Mouse (Mus musculus): Measurements from ENCODE around the gene Ptprh. TPM values are rescaled to one million over a fixed set of nuclear protein-coding genes. Genes with fewer than 3 reads are reported as not detected.

Ptprh gene
- polyA plus RNA-seq (2016; fragmentation: Nextera tagmentation; extraction: Ambion mirVana): not detected in 2 replicates

DNA sequence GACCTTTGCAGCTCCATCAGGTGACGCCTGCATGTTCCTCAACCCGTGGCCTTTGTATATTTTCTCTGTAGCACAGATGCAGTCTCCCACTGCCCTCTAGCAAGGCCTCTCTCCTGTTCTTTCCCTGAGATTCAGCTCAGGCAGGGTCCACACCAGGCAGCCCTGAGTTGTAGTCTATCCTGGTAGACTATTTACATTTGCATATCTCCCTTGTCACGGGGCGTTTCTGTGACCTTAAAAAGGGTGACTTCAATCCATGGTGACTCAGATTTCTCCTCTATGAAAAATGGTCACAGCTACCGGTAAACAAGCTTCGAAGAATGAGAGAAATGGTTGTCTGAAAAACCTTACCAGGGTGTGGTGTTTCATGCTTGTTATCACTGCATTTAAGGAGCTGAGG lies at the start of gene Ptprh:
TSS of gene Ptprh (minus strand) at position 169 of the 400 bp plus-strand sequence.
- H3K4me1 ChIP-seq: no peaks in the 10 kb centered on the region
- no peak within 1 kb of the TSS for H3K4me2 ChIP-seq (replicated peaks)
- H3K36me3 ChIP-seq: no peaks in the 10 kb centered on the region
- no peak within 1 kb of the TSS for H3K9ac ChIP-seq
- no peak within 1 kb of the TSS for H3K27ac ChIP-seq
- WGBS: 79% methylated on average over 6 of the region's 6 CpGs
- H3K27me3 ChIP-seq: no peaks in the 10 kb centered on the region
- H3K9me3 ChIP-seq: no peaks in the 10 kb centered on the region
- no peak within 1 kb of the TSS for H3K4me3 ChIP-seq
- ATAC-seq (ENCODE audit: insufficient number of reproducible peaks, insufficient read depth, low FRiP score, low TSS enrichment): no peak

DNA sequence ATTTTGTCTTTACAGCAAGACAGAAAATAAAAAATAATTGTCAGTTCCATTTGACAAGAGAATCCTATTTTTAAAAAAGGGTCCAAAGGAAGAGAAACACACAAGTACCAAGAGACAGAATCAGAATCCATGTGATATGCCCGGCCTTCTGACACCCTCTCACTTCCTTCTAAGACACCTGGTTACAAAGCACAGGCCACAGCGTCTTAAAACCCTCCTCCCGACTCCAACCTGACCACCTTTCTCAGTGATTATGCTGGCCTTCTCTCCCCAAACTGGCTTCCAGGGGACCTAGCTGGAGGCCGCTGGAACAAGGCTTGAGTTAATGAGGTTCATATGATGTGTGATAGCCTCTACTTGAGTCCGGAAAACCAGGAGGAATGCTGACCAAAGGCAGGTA lies 49.5 kb upstream of the Ptprh start:
- no peak for ATAC-seq (ENCODE audit: insufficient number of reproducible peaks, insufficient read depth, low FRiP score, low TSS enrichment)
- Histone ChIP-seq H3K4me2 (replicated peaks) (no peak overlapping the region), H3K27me3 (no peaks in the 10 kb centered on the region), H3K4me1 (peaks cover 22% of the 10 kb centered on the region), H3K36me3 (peaks cover 11% of the 10 kb centered on the region; the same call in 1 of the 2 replicates), H3K4me3 (no peak overlapping the region), H3K9me3 (no peaks in the 10 kb centered on the region), H3K27ac (no peak overlapping the region), H3K9ac (no peak overlapping the region)
- 70% methylated on average over 5 of the region's 5 CpGs for WGBS

DNA sequence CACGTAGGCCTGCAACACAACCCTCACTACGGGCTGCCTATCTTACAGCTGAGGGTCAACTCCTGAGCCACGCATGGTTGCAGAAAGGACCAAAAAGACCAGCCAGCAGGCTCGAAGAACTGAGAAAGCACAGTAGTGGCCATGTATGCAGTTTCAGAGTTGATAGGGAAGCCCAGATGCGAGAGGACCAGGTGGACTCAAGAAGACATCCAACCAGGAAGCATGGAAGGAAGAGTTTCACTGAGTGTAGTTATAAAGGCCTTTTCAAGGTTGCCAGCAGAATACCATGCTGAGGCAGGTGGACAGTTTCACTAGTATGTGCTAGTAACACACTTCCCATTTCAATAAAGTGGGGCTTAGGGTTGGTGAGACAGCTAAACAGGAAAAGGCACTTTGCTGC lies 48.9 kb upstream of the Ptprh start:
- H3K9ac ChIP-seq: no peak overlapping the region
- H3K9me3 ChIP-seq: no peaks in the 10 kb centered on the region
- ATAC-seq (ENCODE audit: insufficient number of reproducible peaks, insufficient read depth, low FRiP score, low TSS enrichment): no peak
- no peak overlapping the region for H3K4me3 ChIP-seq
- H3K27me3 ChIP-seq: no peaks in the 10 kb centered on the region
- peaks cover 20% of the 10 kb centered on the region for H3K4me1 ChIP-seq
- H3K36me3 ChIP-seq: peaks cover 11% of the 10 kb centered on the region; the same call in 1 of the 2 replicates
- H3K4me2 ChIP-seq (replicated peaks): no peak overlapping the region
- WGBS: 92% methylated on average over 5 of the region's 5 CpGs
- no peak overlapping the region for H3K27ac ChIP-seq

DNA sequence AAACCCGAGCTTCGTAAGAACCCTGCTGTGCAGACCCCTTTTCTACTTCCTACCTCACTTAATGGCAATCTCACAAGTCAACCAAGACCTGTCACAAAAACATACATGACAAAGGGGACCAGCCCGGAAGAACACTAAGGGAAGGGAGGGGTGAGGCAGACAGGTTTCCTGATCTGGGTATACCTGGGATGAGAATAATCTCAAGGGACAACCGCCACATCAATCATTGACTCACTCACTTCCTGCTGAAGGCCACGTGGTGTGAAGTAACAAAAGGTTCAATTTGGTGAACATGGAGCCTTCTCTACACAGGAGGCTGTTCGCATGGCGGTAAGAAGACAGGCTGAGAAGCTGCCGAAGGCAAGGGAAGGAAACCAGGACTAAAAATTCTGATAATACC lies 47.7 kb upstream of the Ptprh start:
- Histone ChIP-seq H3K4me2 (replicated peaks) (no peak overlapping the region), H3K9me3 (no peaks in the 10 kb centered on the region), H3K9ac (no peak overlapping the region), H3K36me3 (peaks cover 15% of the 10 kb centered on the region), H3K27me3 (no peaks in the 10 kb centered on the region), H3K4me3 (no peak overlapping the region), H3K27ac (no peak overlapping the region), H3K4me1 (peaks cover 9% of the 10 kb centered on the region)
- WGBS: 82% methylated on average over 8 of the region's 8 CpGs
- ATAC-seq (ENCODE audit: insufficient number of reproducible peaks, insufficient read depth, low FRiP score, low TSS enrichment): no peak

DNA sequence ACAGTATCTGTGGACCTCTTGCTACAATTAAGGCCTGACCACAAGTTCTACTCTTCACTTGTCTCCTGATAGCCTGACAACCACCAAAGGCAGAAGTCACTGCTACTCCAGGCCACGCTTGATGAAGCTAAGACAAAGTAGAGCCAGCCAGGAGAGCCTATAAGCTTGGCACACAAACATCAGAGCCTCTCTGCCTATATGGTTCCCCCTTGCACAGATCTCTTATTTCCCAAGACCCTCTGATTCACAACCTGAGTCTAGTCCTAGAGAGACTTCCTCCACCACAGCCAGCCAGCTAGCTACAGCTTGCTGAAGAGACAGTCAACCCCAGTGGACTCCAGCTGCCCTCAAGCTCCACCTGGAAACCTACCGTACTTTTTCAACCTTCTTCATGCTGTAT lies 44.2 kb upstream of the Ptprh start:
- no peak overlapping the region for H3K9ac ChIP-seq
- H3K4me2 ChIP-seq (replicated peaks): no peak overlapping the region
- 89% methylated on average over 2 of the region's 2 CpGs for WGBS
- H3K36me3 ChIP-seq: peaks cover 46% of the 10 kb centered on the region
- H3K27me3 ChIP-seq: no peaks in the 10 kb centered on the region
- no peak for ATAC-seq (ENCODE audit: insufficient number of reproducible peaks, insufficient read depth, low FRiP score, low TSS enrichment)
- no peak overlapping the region for H3K27ac ChIP-seq
- no peak overlapping the region for H3K4me3 ChIP-seq
- no peaks in the 10 kb centered on the region for H3K9me3 ChIP-seq
- no peaks in the 10 kb centered on the region for H3K4me1 ChIP-seq

DNA sequence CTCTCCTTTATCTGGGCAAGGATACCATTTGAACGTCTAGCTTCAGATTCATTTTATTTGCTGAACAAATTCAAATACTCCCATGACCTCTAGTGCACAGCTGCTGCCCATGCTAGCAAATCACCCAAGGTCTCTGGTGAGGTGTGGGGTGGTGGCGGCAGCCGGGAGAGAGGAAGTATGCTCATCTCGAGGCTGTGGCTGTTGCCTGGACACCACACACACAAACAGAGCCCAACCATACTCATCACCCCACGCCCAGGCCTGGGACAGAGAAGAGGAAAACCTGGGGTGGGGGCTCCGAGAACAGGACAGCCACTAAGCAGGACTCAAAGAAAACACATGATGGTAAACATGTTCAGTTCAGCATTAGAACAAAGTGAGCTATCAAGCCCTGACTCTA lies 43.5 kb upstream of the Ptprh start:
- no peaks in the 10 kb centered on the region for H3K4me1 ChIP-seq
- H3K36me3 ChIP-seq: peaks cover 46% of the 10 kb centered on the region
- no peak overlapping the region for H3K27ac ChIP-seq
- WGBS: 73% methylated on average over 6 of the region's 6 CpGs
- no peaks in the 10 kb centered on the region for H3K9me3 ChIP-seq
- no peak for ATAC-seq (ENCODE audit: insufficient number of reproducible peaks, insufficient read depth, low FRiP score, low TSS enrichment)
- H3K4me3 ChIP-seq: no peak overlapping the region
- no peak overlapping the region for H3K9ac ChIP-seq
- no peak overlapping the region for H3K4me2 ChIP-seq (replicated peaks)
- no peaks in the 10 kb centered on the region for H3K27me3 ChIP-seq

DNA sequence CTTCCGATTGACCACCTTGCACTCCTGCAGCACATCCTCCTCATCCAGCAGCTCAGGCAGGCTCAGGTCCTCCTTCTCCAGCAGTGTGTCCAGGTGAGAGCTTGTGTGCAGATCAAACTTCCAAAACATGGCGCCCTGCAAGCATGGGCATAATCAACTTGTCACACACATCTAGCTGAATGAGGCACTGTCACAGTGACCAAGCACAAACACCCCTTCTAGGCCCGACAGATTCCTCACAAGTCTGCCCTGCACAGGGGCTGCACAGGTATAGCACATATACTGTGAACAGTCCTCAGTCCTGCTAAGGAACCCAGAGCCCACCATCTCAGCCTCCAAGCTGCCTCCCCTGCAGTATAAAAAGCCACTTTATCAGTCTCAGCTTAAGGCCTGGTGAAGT lies 43.0 kb upstream of the Ptprh start:
- Histone ChIP-seq H3K4me2 (replicated peaks) (no peak overlapping the region), H3K4me1 (no peaks in the 10 kb centered on the region), H3K36me3 (peaks cover 50% of the 10 kb centered on the region), H3K27me3 (no peaks in the 10 kb centered on the region), H3K27ac (no peak overlapping the region), H3K9me3 (no peaks in the 10 kb centered on the region), H3K9ac (no peak overlapping the region), H3K4me3 (no peak overlapping the region)
- no peak for ATAC-seq (ENCODE audit: insufficient number of reproducible peaks, insufficient read depth, low FRiP score, low TSS enrichment)
- 81% methylated on average over 3 of the region's 3 CpGs for WGBS

DNA sequence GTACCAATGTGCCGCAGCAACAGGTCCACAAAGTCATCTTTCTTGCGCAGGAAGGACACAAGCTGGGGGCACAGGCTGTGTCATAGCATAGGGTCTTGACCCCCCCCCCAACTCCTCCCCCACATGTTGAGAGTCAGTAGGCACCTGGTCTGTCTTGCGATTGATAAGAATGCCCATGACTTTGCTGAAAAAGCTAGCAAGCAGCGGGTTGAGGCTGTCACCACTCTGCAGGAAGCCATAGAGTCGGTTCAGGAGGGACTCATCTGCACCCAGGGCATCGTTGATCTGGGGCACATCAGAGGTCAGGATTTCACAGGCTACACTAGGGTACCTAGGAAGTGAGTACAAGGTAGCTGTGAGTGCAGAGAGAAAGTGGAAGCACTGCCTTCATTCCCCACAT lies 39.4 kb upstream of the Ptprh start:
- H3K36me3 ChIP-seq: peaks cover 80% of the 10 kb centered on the region

GRCm38 (mm10) chr7:4641956-4642355 lies 38.1 kb upstream of the Ptprh start:
- Histone ChIP-seq H3K4me2 (replicated peaks) (no peak overlapping the region), H3K36me3 (peaks cover 79% of the 10 kb centered on the region), H3K4me1 (no peaks in the 10 kb centered on the region), H3K4me3 (no peak overlapping the region), H3K27ac (no peak overlapping the region), H3K9me3 (no peaks in the 10 kb centered on the region), H3K9ac (no peak overlapping the region), H3K27me3 (no peaks in the 10 kb centered on the region)
- ATAC-seq (ENCODE audit: insufficient number of reproducible peaks, insufficient read depth, low FRiP score, low TSS enrichment): no peak
- WGBS: 87% methylated on average over 7 of the region's 7 CpGs

More for the DNA sequence above, 39.4 kb upstream of the Ptprh start:
- Histone ChIP-seq H3K4me3 (no peak overlapping the region), H3K4me2 (replicated peaks) (no peak overlapping the region), H3K9ac (no peak overlapping the region), H3K27me3 (no peaks in the 10 kb centered on the region), H3K9me3 (no peaks in the 10 kb centered on the region), H3K27ac (no peak overlapping the region), H3K4me1 (no peaks in the 10 kb centered on the region)
- WGBS: 96% methylated on average over 6 of the region's 6 CpGs
- no peak for ATAC-seq (ENCODE audit: insufficient number of reproducible peaks, insufficient read depth, low FRiP score, low TSS enrichment)

DNA sequence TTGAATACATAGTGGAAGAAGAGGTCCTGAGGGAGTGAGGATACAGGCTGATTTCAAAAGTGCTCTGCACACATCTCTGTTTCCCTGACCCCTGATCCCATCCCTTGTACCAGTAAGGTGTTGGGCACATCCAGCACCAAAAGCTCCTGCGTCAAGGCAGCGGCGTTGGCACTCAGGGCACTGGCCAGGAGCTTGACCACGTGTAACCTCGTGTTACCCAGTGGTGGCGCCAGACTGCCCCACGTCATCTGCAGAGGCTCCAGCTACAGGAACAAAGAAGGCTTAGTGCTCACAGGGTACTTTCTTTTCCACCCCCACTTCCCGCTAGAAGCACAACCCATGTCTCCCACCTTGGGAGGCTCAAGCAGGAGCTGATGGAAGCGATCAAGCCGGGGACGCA lies 37.3 kb upstream of the Ptprh start:
- Histone ChIP-seq H3K9ac (no peak overlapping the region), H3K9me3 (no peaks in the 10 kb centered on the region), H3K27me3 (no peaks in the 10 kb centered on the region), H3K4me2 (replicated peaks) (no peak overlapping the region), H3K4me1 (no peaks in the 10 kb centered on the region), H3K27ac (no peak overlapping the region), H3K4me3 (no peak overlapping the region), H3K36me3 (peaks cover 81% of the 10 kb centered on the region)
- WGBS: 82% methylated on average over 11 of the region's 11 CpGs
- no peak for ATAC-seq (ENCODE audit: insufficient number of reproducible peaks, insufficient read depth, low FRiP score, low TSS enrichment)

GRCm38 (mm10) chr7:4636179-4636578 lies 32.3 kb upstream of the Ptprh start:
- H3K4me3 ChIP-seq: no peak overlapping the region
- ATAC-seq (ENCODE audit: insufficient number of reproducible peaks, insufficient read depth, low FRiP score, low TSS enrichment): no peak

GRCm38 (mm10) chr7:4631031-4631430 lies 27.2 kb upstream of the Ptprh start, which contains the start of gene Tmem86b:
Gene Tmem86b, minus strand, starts transcription at chr7:4631422.
- H3K9ac ChIP-seq: no peak within 1 kb of the TSS
- H3K4me2 ChIP-seq (replicated peaks): no peak within 1 kb of the TSS
- H3K4me3 ChIP-seq: no peak within 1 kb of the TSS
- peaks cover 69% of the 10 kb centered on the region for H3K36me3 ChIP-seq
- no peaks in the 10 kb centered on the region for H3K4me1 ChIP-seq
- WGBS: 92% methylated on average over 4 of the region's 4 CpGs
- no peak within 1 kb of the TSS for H3K27ac ChIP-seq
- no peak; the same call in 1 of the 2 replicates for ATAC-seq (ENCODE audit: insufficient number of reproducible peaks, insufficient read depth, low FRiP score, low TSS enrichment)
- H3K9me3 ChIP-seq: no peaks in the 10 kb centered on the region
- H3K27me3 ChIP-seq: no peaks in the 10 kb centered on the region

More at GRCm38 (mm10) chr7:4636179-4636578, 32.3 kb upstream of the Ptprh start:
- H3K27ac ChIP-seq: no peak overlapping the region
- H3K36me3 ChIP-seq: peaks cover 80% of the 10 kb centered on the region
- H3K27me3 ChIP-seq: no peaks in the 10 kb centered on the region
- no peaks in the 10 kb centered on the region for H3K4me1 ChIP-seq
- no peak overlapping the region for H3K9ac ChIP-seq
- no peaks in the 10 kb centered on the region for H3K9me3 ChIP-seq
- 88% methylated on average over 4 of the region's 4 CpGs for WGBS
- no peak overlapping the region for H3K4me2 ChIP-seq (replicated peaks)

DNA sequence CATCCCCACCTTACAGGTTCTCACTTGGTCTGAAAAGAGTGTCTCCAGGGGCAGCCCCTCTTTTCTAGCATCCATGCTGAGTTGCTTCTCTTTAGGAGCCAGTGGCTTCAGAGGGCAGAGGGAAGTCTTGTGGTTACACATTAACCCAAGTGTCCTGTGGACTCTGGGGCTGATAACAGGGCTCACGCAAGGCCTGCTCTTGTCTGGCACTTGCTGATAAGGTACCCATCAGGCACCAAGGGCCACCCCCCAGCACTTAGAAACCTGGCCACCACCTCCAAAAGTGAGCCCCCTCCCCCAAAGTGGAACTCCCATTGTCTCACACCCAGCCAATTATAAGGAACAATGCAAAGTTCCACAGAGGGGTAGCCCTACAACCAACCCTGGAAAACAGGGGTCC lies 26.4 kb upstream of the Ptprh start:
- 95% methylated on average over 1 of the region's 1 CpGs for WGBS
- no peaks in the 10 kb centered on the region for H3K9me3 ChIP-seq

More for the DNA sequence above, 26.4 kb upstream of the Ptprh start:
- H3K27ac ChIP-seq: no peak overlapping the region
- no peak overlapping the region for H3K9ac ChIP-seq
- no peak overlapping the region for H3K4me2 ChIP-seq (replicated peaks)
- H3K4me3 ChIP-seq: no peak overlapping the region
- no peaks in the 10 kb centered on the region for H3K4me1 ChIP-seq
- no peaks in the 10 kb centered on the region for H3K27me3 ChIP-seq
- ATAC-seq (ENCODE audit: insufficient number of reproducible peaks, insufficient read depth, low FRiP score, low TSS enrichment): no peak
- peaks cover 62% of the 10 kb centered on the region for H3K36me3 ChIP-seq
